Mouse (Mus musculus) spleen, adult 2 months (tissue): ENCODE results near the gene Abcc9.

Experiments used
- CTCF ChIP-seq: fragments of 200-500 bp; IDR thresholded peaks from 2 replicates; pipeline ENCODE4 v1.5.1; 2011; ENCODE audit warnings: mild to moderate bottlenecking, inconsistent platforms; ENCODE audit not compliant: insufficient read depth, insufficient read length, insufficient replicate concordance; ENCODE audit errors: extremely low read depth
- POLR2A ChIP-seq: fragments of 200-500 bp; IDR thresholded peaks from 2 replicates; pipeline ENCODE4 v1.6.1; 2011; ENCODE audit warnings: low read depth, low read length, inconsistent platforms

GRCm38 (mm10) chr6:142639301-142639700, 62.8 kb downstream of the Abcc9 start:
- TF ChIP-seq POLR2A (no peak), CTCF (no peak)
